Mouse (Mus musculus) ES-Bruce4 (cell line): Measurements from ENCODE around the gene Gngt2.

Experiments used
- CTCF ChIP-seq: IDR thresholded peaks from one replicate; pipeline ENCODE4 v1.8.1; 2011; ENCODE audit warnings: low read depth, low read length
- POLR2A ChIP-seq: IDR thresholded peaks from one replicate; pipeline ENCODE4 v1.8.1; 2011; ENCODE audit warnings: low read length; ENCODE audit not compliant: insufficient read depth

DNA sequence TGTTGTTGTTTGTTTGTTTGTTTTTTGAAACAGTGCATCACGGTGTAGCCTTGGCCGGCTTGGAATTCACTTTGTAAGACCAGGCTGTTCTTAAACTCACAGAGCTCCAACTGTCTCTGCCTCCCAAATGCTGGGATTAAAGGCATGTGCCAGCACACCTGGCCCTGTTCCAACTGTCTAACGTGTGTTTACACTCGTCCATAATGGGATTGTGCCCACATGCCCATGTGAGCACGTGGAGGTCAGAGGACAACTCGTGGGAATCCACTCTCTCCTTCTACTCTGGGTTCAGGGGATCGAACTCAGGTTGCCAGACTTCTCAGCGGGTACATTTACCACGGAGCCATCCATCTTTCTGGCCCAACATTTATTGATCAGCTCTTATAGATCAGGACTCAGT, 21.6 kb upstream of the Gngt2 start:
- TF ChIP-seq CTCF (no peak), POLR2A (no peak)
